Mouse (Mus musculus) hindbrain, embryonic 11.5 days (tissue): ENCODE data around the gene Cdc42bpb. TPM values are rescaled to one million over a fixed set of nuclear protein-coding genes. Genes with fewer than 3 reads are reported as not detected.

Source experiments
- ATAC-seq: fragments of 200-750 bp; cut with Nextera tagmentation; 2 replicates; pipeline ENCODE4 v1.8.0; 2017; ENCODE audit warnings: mild to moderate bottlenecking, moderate TSS enrichment, moderate library complexity; ENCODE audit not compliant: low FRiP score
- DNase-seq: peaks from one replicate; pipeline ENCODE4 v3.0.0-alpha.2; 2015; ENCODE audit warnings: low spot score
- H3K27ac ChIP-seq: fragments of 300-500 bp; sonication (generic); 2 replicates; pipeline ENCODE4 v1.5.1; 2014; ENCODE audit warnings: mild to moderate bottlenecking, low read depth, low read length
- H3K27me3 ChIP-seq: fragments of 300-500 bp; sonication (generic); 2 replicates; pipeline ENCODE4 v1.6.1; 2014; ENCODE audit warnings: mild to moderate bottlenecking, low read length, moderate library complexity, mixed read lengths; ENCODE audit not compliant: control insufficient read depth, insufficient read depth
- H3K36me3 ChIP-seq: fragments of 300-500 bp; sonication (generic); 2 replicates; pipeline ENCODE4 v1.6.1; 2014; ENCODE audit warnings: mild to moderate bottlenecking, low read length, moderate library complexity, mixed read lengths; ENCODE audit not compliant: control insufficient read depth, insufficient read depth
- H3K4me1 ChIP-seq: fragments of 300-500 bp; sonication (generic); replicated peaks from 2 replicates; pipeline ENCODE4 v1.6.1; 2014; ENCODE audit warnings: low read length, mixed read lengths; ENCODE audit not compliant: control insufficient read depth, insufficient read depth
- H3K4me2 ChIP-seq: fragments of 300-500 bp; sonication (generic); replicated peaks from 2 replicates; pipeline ENCODE4 v1.6.1; 2014; ENCODE audit warnings: mild to moderate bottlenecking, low read depth, low read length
- H3K4me3 ChIP-seq: fragments of 300-500 bp; sonication (generic); 2 replicates; pipeline ENCODE4 v1.5.1; 2014; ENCODE audit warnings: low read depth, low read length
- H3K9ac ChIP-seq: fragments of 300-500 bp; sonication (generic); 2 replicates; pipeline ENCODE4 v1.6.1; 2014; ENCODE audit warnings: low read depth, low read length
- H3K9me3 ChIP-seq: fragments of 300-500 bp; sonication (generic); 2 replicates; pipeline ENCODE4 v1.6.1; 2016; ENCODE audit warnings: low read length; ENCODE audit not compliant: control insufficient read depth
- WGBS: fragments of 180-500 bp; shearing (Covaris S2); extraction: QIAGEN DNeasy Blood & Tissue Kit; methylation state at CpG from one replicate; pipeline ENCODE4 v1.1.7; 2014; 5-methylcytosine and 5-hydroxymethylcytosine counted together
- polyA plus RNA-seq: library from polyadenylated mRNA; unstranded; fragments of >200 nt; fragmentation: Nextera tagmentation; extraction: Ambion mirVana; gene quantifications from 2 replicates; pipeline ENCODE4 v1.2.1, GENCODE M21; 2014

Cdc42bpb gene
- polyA plus RNA-seq = 28.6 and 31.9 TPM in 2 replicates

- H3K36me3 ChIP-seq = no peaks in the 10 kb centered on the region
- peak within 1 kb of the TSS; percentile 94 for H3K27ac ChIP-seq
- H3K4me2 ChIP-seq = peak within 1 kb of the TSS; percentile 83
- no peaks in the 10 kb centered on the region for H3K27me3 ChIP-seq
- peak within 1 kb of the TSS; percentile 97 for H3K4me3 ChIP-seq
- WGBS = under 1% methylated on average over 49 of the region's 94 CpGs
- ATAC-seq (peak; percentile 97), DNase-seq (peak; percentile 97)
- peak within 1 kb of the TSS; percentile 96 for H3K9ac ChIP-seq
- H3K4me1 ChIP-seq = peaks cover 3% of the 10 kb centered on the region; the same call in 1 of the 2 replicates
- H3K9me3 ChIP-seq = no peaks in the 10 kb centered on the region
These were observed at the start of gene Cdc42bpb for GRCm38 (mm10) chr12:111377376-111377973. Gene Cdc42bpb, minus strand, starts transcription at chr12:111377718.

GRCm38 (mm10) chr12:111425789-111426460, 48.4 kb upstream of the Cdc42bpb start:
- no peak overlapping the region for H3K4me3 ChIP-seq
- H3K4me1 ChIP-seq = peaks cover 5% of the 10 kb centered on the region; the same call in 1 of the 2 replicates
- ATAC-seq (peak; percentile 47; the same call in 1 of the 2 replicates), DNase-seq (peak; percentile 94)
- H3K9me3 ChIP-seq = no peaks in the 10 kb centered on the region
- H3K27ac ChIP-seq = no peak overlapping the region
- 19% methylated on average over 29 of the region's 29 CpGs for WGBS
- H3K9ac ChIP-seq = no peak overlapping the region
- H3K4me2 ChIP-seq = no peak overlapping the region
- H3K27me3 ChIP-seq = peaks cover 87% of the 10 kb centered on the region
- no peaks in the 10 kb centered on the region for H3K36me3 ChIP-seq

GRCm38 (mm10) chr12:111425258-111425657, 47.7 kb upstream of the Cdc42bpb start:
- Histone ChIP-seq H3K4me2 (no peak overlapping the region), H3K9ac (no peak overlapping the region), H3K9me3 (no peaks in the 10 kb centered on the region), H3K4me1 (peaks cover under 1% of the 10 kb centered on the region; the same call in 1 of the 2 replicates), H3K36me3 (no peaks in the 10 kb centered on the region), H3K27me3 (peaks cover 81% of the 10 kb centered on the region), H3K27ac (no peak overlapping the region), H3K4me3 (no peak overlapping the region)
- DNase-seq = peak; percentile 92
- 3% methylated on average over 15 of the region's 15 CpGs for WGBS
- ATAC-seq = peak; percentile 21; the same call in 1 of the 2 replicates

GRCm38 (mm10) chr12:111424547-111424946, 47.0 kb upstream of the Cdc42bpb start:
- no peak overlapping the region for H3K4me2 ChIP-seq
- H3K9me3 ChIP-seq = no peaks in the 10 kb centered on the region
- WGBS = 20% methylated on average over 9 of the region's 9 CpGs
- DNase-seq = no peak
- ATAC-seq = no peak
- H3K4me3 ChIP-seq = no peak overlapping the region
- H3K4me1 ChIP-seq = no peaks in the 10 kb centered on the region; the same call in 1 of the 2 replicates
- no peak overlapping the region for H3K9ac ChIP-seq
- no peaks in the 10 kb centered on the region for H3K36me3 ChIP-seq
- H3K27me3 ChIP-seq = peaks cover 74% of the 10 kb centered on the region
- H3K27ac ChIP-seq = no peak overlapping the region

- Histone ChIP-seq H3K4me3 (peak overlapping the region; percentile 10; the same call in 1 of the 2 replicates), H3K27me3 (peaks cover 67% of the 10 kb centered on the region), H3K27ac (no peak overlapping the region), H3K9ac (no peak overlapping the region; the same call in 1 of the 2 replicates), H3K4me2 (peak overlapping the region; percentile 34; the same call in 1 of the 2 replicates), H3K4me1 (no peaks in the 10 kb centered on the region), H3K36me3 (no peaks in the 10 kb centered on the region), H3K9me3 (no peaks in the 10 kb centered on the region)
- WGBS = 4% methylated on average over 43 of the region's 43 CpGs
- no peak for ATAC-seq
- peak; percentile 40 for DNase-seq
These were observed 46.1 kb upstream of the Cdc42bpb start for GRCm38 (mm10) chr12:111423570-111424129.

GRCm38 (mm10) chr12:111422852-111423251, 45.3 kb upstream of the Cdc42bpb start:
- ATAC-seq (no peak), DNase-seq (no peak)
- Histone ChIP-seq H3K4me3 (no peak overlapping the region), H3K27me3 (peaks cover 59% of the 10 kb centered on the region), H3K27ac (no peak overlapping the region), H3K4me1 (no peaks in the 10 kb centered on the region), H3K9me3 (no peaks in the 10 kb centered on the region), H3K36me3 (no peaks in the 10 kb centered on the region), H3K4me2 (no peak overlapping the region), H3K9ac (no peak overlapping the region)
- WGBS = 43% methylated on average over 5 of the region's 5 CpGs

DNA sequence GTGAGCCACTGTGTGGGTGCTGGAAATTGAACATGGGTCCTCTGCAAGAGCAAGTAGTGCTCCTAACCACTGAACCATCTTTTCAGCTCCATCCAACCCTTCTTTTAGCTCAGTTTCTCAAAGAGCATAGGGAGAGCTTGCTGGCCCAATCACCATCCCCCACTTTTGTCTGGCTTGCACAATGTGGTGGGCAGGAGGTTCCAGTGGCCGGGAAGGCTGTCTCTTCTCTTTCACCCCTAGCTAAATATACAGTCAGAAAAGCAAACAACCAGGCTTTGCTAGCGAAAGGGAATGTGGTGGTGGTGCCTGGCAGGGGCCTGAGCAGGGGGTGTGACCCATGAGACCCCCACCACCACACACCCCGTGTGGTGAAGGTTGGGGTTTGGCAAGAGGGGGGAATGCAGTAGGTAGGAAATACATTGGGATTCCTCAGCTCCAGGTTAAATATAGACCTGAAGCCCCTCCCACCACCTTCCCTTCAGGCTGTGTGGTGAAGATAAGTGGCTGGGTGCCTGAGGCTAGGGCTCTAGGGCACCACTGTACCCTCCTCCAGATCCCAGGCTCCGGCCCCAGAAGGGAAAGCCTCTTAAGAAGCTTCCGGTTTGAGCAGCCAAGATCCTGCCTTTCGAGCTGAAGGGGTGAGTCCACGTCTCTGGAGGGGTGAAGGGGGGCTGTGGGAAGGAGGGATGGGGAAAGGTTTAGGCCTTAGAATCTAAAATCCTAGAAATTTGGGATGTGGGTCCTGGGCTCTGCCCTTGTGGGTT, 43.6 kb upstream of the Cdc42bpb start:
- WGBS = 58% methylated on average over 7 of the region's 7 CpGs
- ATAC-seq (no peak), DNase-seq (no peak)
- H3K4me2 ChIP-seq = no peak overlapping the region
- H3K27me3 ChIP-seq = peaks cover 50% of the 10 kb centered on the region
- H3K4me3 ChIP-seq = no peak overlapping the region
- H3K27ac ChIP-seq = no peak overlapping the region
- H3K36me3 ChIP-seq = no peaks in the 10 kb centered on the region
- no peaks in the 10 kb centered on the region; the same call in 1 of the 2 replicates for H3K4me1 ChIP-seq
- no peak overlapping the region for H3K9ac ChIP-seq
- no peaks in the 10 kb centered on the region for H3K9me3 ChIP-seq

GRCm38 (mm10) chr12:111419918-111420317, 42.4 kb upstream of the Cdc42bpb start:
- ATAC-seq = no peak
- Histone ChIP-seq H3K9ac (no peak overlapping the region), H3K9me3 (no peaks in the 10 kb centered on the region), H3K36me3 (no peaks in the 10 kb centered on the region), H3K27ac (no peak overlapping the region), H3K4me1 (no peaks in the 10 kb centered on the region; the same call in 1 of the 2 replicates), H3K4me3 (no peak overlapping the region), H3K4me2 (no peak overlapping the region), H3K27me3 (peaks cover 40% of the 10 kb centered on the region)
- DNase-seq = no peak
- WGBS = 79% methylated on average over 5 of the region's 5 CpGs
